Mouse (Mus musculus) urinary bladder, adult 2 months (tissue): ENCODE results near the gene Bckdhb. TPM values are rescaled to one million over a fixed set of nuclear protein-coding genes. Genes with fewer than 3 reads are reported as not detected.
"Not testable (repeated sequence)": the region's sequence is repeated elsewhere in the genome, so short reads cannot be mapped to it uniquely, and the experiment has no call there.

Experiments
- DNase-seq: peaks from one replicate; pipeline ENCODE4 v3.0.0; 2022; ENCODE audit warnings: low spot score
- polyA plus RNA-seq: library from polyadenylated mRNA; depleted of rRNA; stranded (reverse); fragments of >200 nt; gene quantifications from 2 replicates; pipeline ENCODE4 v1.2.3, GENCODE M21; 2012

Bckdhb gene
- polyA plus RNA-seq, 1 experiment: 51.1 TPM

GRCm38 (mm10) chr9:83963296-83963695, 38.4 kb downstream of the Bckdhb start:
- DNase-seq: no peak

- no peak for DNase-seq
Measured at GRCm38 (mm10) chr9:83964376-83964775, 39.4 kb downstream of the Bckdhb start.

- DNase-seq: no peak
Measured at GRCm38 (mm10) chr9:83967439-83968050, 42.6 kb downstream of the Bckdhb start.

- no peak for DNase-seq
Measured at GRCm38 (mm10) chr9:83969326-83969725, 44.4 kb downstream of the Bckdhb start.

GRCm38 (mm10) chr9:83973467-83973866, 48.5 kb downstream of the Bckdhb start:
- DNase-seq: no peak

GRCm38 (mm10) chr9:83975811-83976210, 50.9 kb downstream of the Bckdhb start:
- DNase-seq: no peak

GRCm38 (mm10) chr9:83981234-83981633, 56.3 kb downstream of the Bckdhb start:
- no peak for DNase-seq

GRCm38 (mm10) chr9:84008961-84009360, 84.0 kb downstream of the Bckdhb start:
- DNase-seq: no peak

- DNase-seq: no peak
Measured at GRCm38 (mm10) chr9:84011146-84011545, 86.2 kb downstream of the Bckdhb start.

GRCm38 (mm10) chr9:84018141-84018540, 93.2 kb downstream of the Bckdhb start:
- DNase-seq: not testable (repeated sequence)

- no peak for DNase-seq
Measured at GRCm38 (mm10) chr9:84019627-84020026, 94.7 kb downstream of the Bckdhb start.

GRCm38 (mm10) chr9:84021189-84021588, 96.2 kb downstream of the Bckdhb start:
- no peak for DNase-seq

GRCm38 (mm10) chr9:84028120-84028519, 103.2 kb downstream of the Bckdhb start:
- DNase-seq: no peak

- no peak for DNase-seq
Measured at GRCm38 (mm10) chr9:84030691-84031290, 105.8 kb downstream of the Bckdhb start.

GRCm38 (mm10) chr9:84031406-84031805, 106.5 kb downstream of the Bckdhb start:
- DNase-seq: no peak

- no peak for DNase-seq
Measured at GRCm38 (mm10) chr9:84032669-84033341, 107.9 kb downstream of the Bckdhb start.

- DNase-seq: no peak
Measured at GRCm38 (mm10) chr9:84036046-84036445, 111.1 kb downstream of the Bckdhb start.

- no peak for DNase-seq
Measured at GRCm38 (mm10) chr9:84037224-84037623, 112.3 kb downstream of the Bckdhb start.

GRCm38 (mm10) chr9:84038946-84039345, 114.0 kb downstream of the Bckdhb start:
- no peak for DNase-seq

- DNase-seq: no peak
Measured at GRCm38 (mm10) chr9:84040376-84040775, 115.4 kb downstream of the Bckdhb start.

- no peak for DNase-seq
Measured at GRCm38 (mm10) chr9:84041631-84042277, 116.8 kb downstream of the Bckdhb start.

- DNase-seq: no peak
Measured at GRCm38 (mm10) chr9:84042539-84042938, 117.6 kb downstream of the Bckdhb start.

GRCm38 (mm10) chr9:84044136-84044535, 119.2 kb downstream of the Bckdhb start:
- DNase-seq: no peak
